Mouse (Mus musculus) ES-Bruce4 (cell line): ENCODE data around the gene Tnfsf18.

Experiments used
- CTCF ChIP-seq: IDR thresholded peaks from one replicate; pipeline ENCODE4 v1.8.1; 2011; ENCODE audit warnings: low read depth, low read length
- EP300 ChIP-seq: IDR thresholded peaks from 2 replicates; pipeline ENCODE4 v1.6.1; 2011; ENCODE audit warnings: low read depth, low read length; ENCODE audit not compliant: insufficient read depth
- POLR2A ChIP-seq: IDR thresholded peaks from one replicate; pipeline ENCODE4 v1.8.1; 2011; ENCODE audit warnings: low read length; ENCODE audit not compliant: insufficient read depth

DNA sequence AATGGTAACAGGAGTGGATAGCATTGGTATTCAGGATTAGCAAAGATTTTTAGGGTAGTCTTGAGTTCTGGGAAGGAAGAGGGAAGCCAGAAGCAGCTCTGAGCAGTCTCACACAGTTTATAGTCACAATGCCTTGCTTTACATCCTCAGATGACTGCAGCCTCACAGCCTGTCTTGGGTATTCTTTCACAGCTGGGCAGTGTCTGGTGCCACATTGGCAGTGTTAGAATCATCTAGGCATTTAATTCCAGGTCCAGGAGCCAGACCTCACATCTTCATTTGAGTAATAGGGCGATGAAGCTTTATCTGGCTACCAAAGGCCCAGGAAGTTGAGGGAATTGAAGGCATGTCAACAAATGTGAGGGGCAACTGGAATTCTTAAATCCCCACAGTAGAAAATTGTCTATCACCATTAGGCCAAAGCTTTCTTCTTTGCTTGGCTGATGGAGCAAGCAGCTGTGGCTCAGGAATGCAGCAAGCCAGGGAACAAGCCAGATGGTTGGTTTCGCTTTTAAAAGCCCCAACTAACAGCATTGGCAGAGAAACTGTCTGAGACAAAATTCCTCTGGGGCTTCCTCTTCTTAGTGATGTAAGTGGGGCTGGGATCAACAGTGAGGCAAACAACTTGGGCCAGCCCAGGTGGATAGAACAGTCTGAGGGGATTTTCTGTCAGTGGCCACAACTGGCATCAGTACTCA, 30.9 kb upstream of the Tnfsf18 start:
- TF ChIP-seq POLR2A (no peak), CTCF (no peak), EP300 (no peak)
